Mouse (Mus musculus) megakaryocyte progenitor cell, adult 5-6 weeks (primary cell): ENCODE measurements at regions not wholly inside any gene's neighbourhood (a gene's known extent, or its start where the extent isn't known, plus 50 kb on each side); places are given as distances from the start of the nearest gene placed in this dataset.
"Not testable (repeated sequence)": the region's sequence is repeated elsewhere in the genome, so short reads cannot be mapped to it uniquely, and the experiment has no call there.

Experiments
- ATAC-seq: replicated peaks from 2 replicates; pipeline ENCODE4 v1.8.0; 2016; ENCODE audit warnings: mild to moderate bottlenecking, moderate TSS enrichment, inconsistent platforms; ENCODE audit not compliant: poor library complexity

GRCm38 (mm10) chr15:38407476-38407875 lies 982.1 kb downstream of the 4930447A16Rik start:
- ATAC-seq, result no peak

GRCm38 (mm10) chr15:38409168-38409567 lies 983.8 kb downstream of the 4930447A16Rik start:
- no peak for ATAC-seq

- no peak for ATAC-seq
Measured at GRCm38 (mm10) chr15:38410462-38410861, 985.1 kb downstream of the 4930447A16Rik start.

DNA sequence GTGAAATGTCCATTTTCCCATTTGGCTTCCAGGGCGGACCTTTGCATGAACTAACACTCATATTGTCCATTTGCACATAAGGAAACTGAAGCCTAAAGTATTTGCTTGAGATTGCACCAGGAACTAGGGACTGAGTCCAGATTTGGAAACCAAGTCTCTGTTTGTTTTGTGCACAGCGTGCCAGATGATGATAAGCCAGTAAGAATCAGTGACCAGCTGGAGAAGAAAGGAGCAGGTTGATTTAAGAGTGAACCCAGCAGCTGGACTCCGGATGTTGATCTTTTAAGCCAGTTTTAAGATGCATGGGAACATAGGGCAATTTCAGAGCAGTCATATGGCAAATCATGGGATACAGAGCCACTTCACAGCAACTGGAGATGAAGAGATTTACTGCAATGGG lies 987.1 kb downstream of the 4930447A16Rik start:
- no peak for ATAC-seq

- no peak for ATAC-seq
Measured at GRCm38 (mm10) chr15:38413329-38413728, 988.0 kb downstream of the 4930447A16Rik start.

DNA sequence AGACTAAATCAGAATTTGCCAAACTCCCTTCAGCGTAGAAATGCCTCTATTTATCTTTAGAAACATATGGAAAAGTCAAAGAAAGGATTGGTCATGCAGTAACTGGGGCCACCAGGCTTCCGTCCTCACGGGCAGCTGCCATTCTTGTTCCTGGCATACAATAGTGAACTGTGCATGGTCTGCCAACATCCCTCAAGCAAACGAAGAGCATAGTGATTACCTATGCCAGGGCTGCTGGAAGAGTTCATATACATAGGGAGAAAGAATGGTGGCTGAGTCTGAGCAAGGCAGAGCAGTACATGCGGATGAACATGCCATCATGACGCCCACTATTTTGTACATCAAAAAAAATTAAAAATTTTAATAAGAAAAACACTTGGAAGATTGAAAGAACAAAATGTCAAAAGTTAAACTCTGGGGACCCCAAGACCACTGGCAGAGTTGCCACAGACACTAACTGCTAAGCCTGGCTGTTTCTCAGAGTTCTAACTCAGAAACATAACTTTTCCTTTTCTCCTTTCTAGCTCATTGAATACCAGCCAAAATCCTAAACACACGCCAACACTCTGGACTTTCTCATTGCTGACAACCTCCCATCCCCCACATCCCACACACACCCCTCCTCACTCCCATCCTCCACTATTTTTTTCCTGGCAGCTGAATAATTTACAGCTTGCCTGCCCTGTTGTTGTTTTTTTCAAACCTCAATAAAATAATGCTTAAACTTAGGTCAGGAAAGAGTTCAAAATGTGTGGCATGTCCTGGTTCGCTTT lies 989.1 kb downstream of the 4930447A16Rik start:
- ATAC-seq, result no peak

- no peak for ATAC-seq
Measured at GRCm38 (mm10) chr15:38415091-38415486, 989.7 kb downstream of the 4930447A16Rik start.

DNA sequence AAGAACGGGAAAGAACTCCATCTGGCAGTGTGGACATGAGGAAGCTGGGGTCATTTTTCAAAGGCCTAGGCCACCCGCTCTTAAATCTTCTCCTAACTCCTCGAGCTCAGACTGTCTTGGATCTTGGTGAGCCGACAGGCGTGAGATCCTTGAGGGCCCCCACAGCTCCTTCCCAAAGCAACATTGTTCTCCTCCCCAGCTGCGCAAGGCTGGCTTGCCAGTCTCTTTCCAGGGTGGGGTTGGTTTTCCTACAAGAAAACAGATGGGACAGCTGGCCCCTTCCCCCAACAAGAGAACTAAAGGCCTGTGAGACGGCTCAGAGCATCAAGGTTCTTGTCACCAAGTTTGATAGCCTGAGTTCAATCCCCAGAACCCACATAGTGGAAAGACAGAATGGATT lies 994.3 kb downstream of the 4930447A16Rik start:
- no peak for ATAC-seq

DNA sequence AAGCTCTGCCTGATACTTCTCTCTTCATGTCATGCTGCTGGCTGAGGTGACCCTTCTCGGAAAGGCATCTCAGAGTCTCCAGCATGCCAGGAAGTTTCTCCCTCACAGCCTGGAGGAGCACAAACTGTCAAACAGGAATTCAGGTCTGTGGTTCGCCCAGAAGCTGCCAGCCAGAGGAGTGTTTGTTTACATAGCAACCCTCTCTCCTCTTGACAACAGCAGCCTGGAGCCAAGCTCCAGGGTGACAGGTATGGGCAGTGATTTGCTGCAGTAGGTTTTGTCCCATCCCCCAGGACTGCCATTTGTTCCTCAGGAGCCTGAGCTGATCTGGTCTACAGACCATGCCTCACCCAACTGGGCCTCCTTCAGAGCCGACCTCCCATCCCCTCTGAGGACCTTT lies 995.4 kb downstream of the 4930447A16Rik start:
- no peak for ATAC-seq

DNA sequence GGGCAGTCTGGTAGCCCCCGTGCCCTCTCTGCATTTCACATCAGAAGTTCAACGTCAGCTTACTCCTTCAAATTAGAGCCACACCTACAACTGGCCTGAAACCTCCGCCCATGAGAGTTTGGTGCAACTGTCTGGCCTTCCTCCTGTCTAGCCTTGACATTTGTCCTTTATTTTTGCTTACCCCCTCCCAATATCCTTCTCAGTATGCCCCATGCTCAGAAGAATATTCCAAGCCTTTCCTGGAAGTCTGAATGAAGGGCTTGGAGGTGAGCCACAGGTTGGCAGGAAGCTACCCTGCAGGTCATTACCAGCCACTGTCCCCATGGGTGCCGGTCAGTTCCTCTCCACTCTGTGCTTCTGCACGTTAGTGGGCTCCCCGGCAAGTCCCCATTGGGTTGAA lies 997.4 kb downstream of the 4930447A16Rik start:
- ATAC-seq, result no peak

DNA sequence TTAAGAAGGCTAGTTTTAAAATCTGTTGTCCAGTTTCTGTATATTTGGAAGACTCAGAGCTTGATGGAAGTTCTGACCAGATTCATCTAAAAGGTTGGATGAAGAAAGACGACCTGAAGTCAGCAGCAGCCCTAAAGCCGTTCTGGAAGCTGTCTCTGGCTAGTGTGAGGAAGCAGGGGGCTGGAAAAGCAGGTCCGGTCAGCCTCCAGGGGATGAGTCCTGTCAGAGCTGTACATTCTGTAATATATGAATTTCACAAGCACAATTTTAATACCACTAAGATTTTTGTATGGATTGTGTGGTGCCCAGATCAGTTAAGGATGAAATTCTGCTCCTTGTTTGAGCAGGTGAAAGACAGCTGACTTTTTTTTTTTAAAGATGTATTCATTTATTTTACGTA lies 1000.2 kb downstream of the 4930447A16Rik start:
- no peak for ATAC-seq

GRCm38 (mm10) chr15:38427966-38428365 lies 1002.6 kb downstream of the 4930447A16Rik start:
- ATAC-seq, result no peak

- ATAC-seq, result no peak
Measured at GRCm38 (mm10) chr15:38431668-38432067, 1006.3 kb downstream of the 4930447A16Rik start.

- ATAC-seq, result no peak
Measured at GRCm38 (mm10) chr15:38433386-38433785, 1008.0 kb downstream of the 4930447A16Rik start.

DNA sequence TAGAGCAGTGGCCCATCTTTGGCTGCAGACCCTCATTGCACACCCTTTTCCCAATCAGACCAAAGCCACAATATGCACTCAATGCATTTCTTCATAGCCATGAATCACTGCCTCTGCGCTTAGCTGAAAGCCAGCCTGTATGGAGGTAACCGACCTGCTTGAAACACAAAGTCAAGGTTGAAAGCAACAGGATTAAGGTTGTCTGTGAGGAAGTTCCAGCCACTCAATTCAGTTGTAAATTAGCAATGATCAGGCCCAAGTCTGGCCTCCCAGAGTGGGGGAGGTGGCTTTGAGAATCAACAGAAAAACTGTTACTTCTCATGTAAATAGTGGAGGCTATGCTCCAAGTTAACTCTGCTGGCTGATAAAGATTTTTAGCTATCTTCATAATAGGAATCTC lies 1008.9 kb downstream of the 4930447A16Rik start:
- ATAC-seq, result not testable (repeated sequence)
